In the genomic region with DNA sequence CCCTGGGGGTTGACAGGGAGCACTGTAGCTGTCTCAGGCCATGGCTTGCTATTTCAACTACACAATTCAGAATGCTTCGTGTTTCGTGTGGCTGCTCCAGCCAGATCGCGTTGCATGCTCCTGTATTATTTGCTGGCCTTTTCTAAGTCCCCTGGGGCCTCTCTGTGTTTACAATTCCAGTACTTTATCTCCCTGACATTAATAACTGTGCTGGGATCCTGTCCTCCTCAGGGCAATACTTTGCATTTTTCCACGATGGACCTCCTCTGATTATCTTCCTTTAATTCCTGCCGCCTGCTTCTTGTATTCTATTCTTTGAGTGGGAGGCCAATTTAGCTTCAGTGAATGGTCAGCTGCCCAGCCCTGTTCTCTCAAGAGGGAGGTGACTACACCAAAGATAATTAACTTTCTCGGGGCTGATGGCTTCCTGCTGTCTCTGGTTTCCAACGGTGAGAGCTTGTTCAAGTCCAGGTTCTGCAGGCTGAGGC, we compare ENCODE assay signal across 10 mouse cellular contexts.
DNase-seq lines count a peak whose midpoint lies in the region; ATAC-seq lines count a peak whose summit lies in the region.
"Had no signal": no experiment of that assay in that cellular context is flagged by ENCODE, and none has a peak within 500 bp of the region (broad histone marks: within the 10 kb centered on the region; RNA-seq: fewer than 3 reads in every experiment).

No protein-coding gene starts in this region.

- no peak overlapping the region for H3K9ac ChIP-seq in lung, embryonic 16.5 days (ENCODE audit: low read length)

- WGBS in lung, embryonic 16.5 days, result 23% methylated on average over 8 of the region's 8 CpGs

- peak overlapping the region; percentile 61 for H3K27ac ChIP-seq in lung, embryonic 16.5 days (ENCODE audit: low read length)
- H3K27ac ChIP-seq: heart, adult 2 months had no signal

- H3K36me3 ChIP-seq in lung, embryonic 16.5 days (ENCODE audit: control insufficient read depth, insufficient read depth, low read length), result no peaks in the 10 kb centered on the region

- no peak overlapping the region for H3K4me3 ChIP-seq in lung, embryonic 16.5 days (ENCODE audit: low read length)
- H3K4me3 ChIP-seq: heart, adult 2 months; megakaryocyte, embryonic 14.5 days had no signal

- no peak overlapping the region for H3K4me2 ChIP-seq in lung, embryonic 16.5 days (ENCODE audit: low read depth, low read length)

- no peaks in the 10 kb centered on the region for H3K9me3 ChIP-seq in lung, embryonic 16.5 days (ENCODE audit: control insufficient read depth, low read length)

- H3K4me1 ChIP-seq in lung, embryonic 16.5 days (replicated peaks; ENCODE audit: control insufficient read depth, insufficient read depth, low read length), result peaks cover 14% of the 10 kb centered on the region
- H3K4me1 ChIP-seq: megakaryocyte, embryonic 14.5 days had no signal

- no peaks in the 10 kb centered on the region for H3K27me3 ChIP-seq in lung, embryonic 16.5 days (ENCODE audit: control insufficient read depth, insufficient read depth, low read depth, low read length)

- ATAC-seq in lung, embryonic 16.5 days (ENCODE audit: low read depth), result peak; percentile 27; the same call in 1 of the 2 replicates
- ATAC-seq: forebrain, embryonic 16.5 days had no signal

- DNase-seq in lung, adult 18-20 months, result no peak
- peak; percentile 48 for DNase-seq in embryo, embryonic 11 days
- DNase-seq in heart, adult 9 months (ENCODE audit: low spot score in 2 of 2), result peak; percentile 8 to 20
- DNase-seq in kidney, postnatal 4 days, result peak; percentile 46 to 64
- DNase-seq in cerebellum, adult 8-10 months, result no peak
- DNase-seq in gastrocnemius, postnatal 10 days, result no peak

Comparison
In these comparisons a context has a peak if more than half of its experiments do, and no peak if none do; other contexts are left out.
1. DNase-seq: peak in embryo, embryonic 11 days (single experiment), heart, adult 9 months (2 of 2) and kidney, postnatal 4 days (2 of 2); none in lung, adult 18-20 months (0 of 2), cerebellum, adult 8-10 months (single experiment) and gastrocnemius, postnatal 10 days (single experiment).